Mouse (Mus musculus) stomach, postnatal 0 days (tissue): ENCODE data around the gene Senp8.

Experiments used
- CTCF ChIP-seq: IDR thresholded peaks from 2 replicates; pipeline ENCODE4 v1.5.1; 2016; ENCODE audit warnings: antibody characterized with exemption, low read depth, mild to moderate bottlenecking, moderate library complexity
- EP300 ChIP-seq: optimal IDR thresholded peaks from 2 replicates; pipeline ENCODE3; 2016; ENCODE audit warnings: antibody characterized with exemption

- TF ChIP-seq CTCF (no peak), EP300 (no peak)
These were observed 58.4 kb downstream of the Senp8 start for GRCm38 (mm10) chr9:59692145-59692544.
